ENCODE assay signal across 10 mouse cellular contexts in genomic region chr3:105798770-105799169, GRCm38 (mm10). TPM values are rescaled to one million over a fixed set of nuclear protein-coding genes. Genes with fewer than 3 reads are reported as not detected.
DNase-seq lines count a peak whose midpoint lies in the region; ATAC-seq and TF ChIP-seq lines count a peak whose summit lies in the region.
"Had no signal": no experiment of that assay in that cellular context is flagged by ENCODE, and none has a peak within 500 bp of the region (broad histone marks: within the 10 kb centered on the region; RNA-seq: fewer than 3 reads in every experiment).

No protein-coding gene starts in this region.

- no peak for DNase-seq in hindbrain, embryonic 14.5 days (ENCODE audit: low spot score)
- no peak for DNase-seq in spleen, adult 2 months (ENCODE audit: low read depth in 1 of 2, low spot score in 2 of 2)
- DNase-seq in spleen, postnatal 14 days (ENCODE audit: low spot score in 2 of 2), result no peak
- no peak for DNase-seq in liver, embryonic 11.5 days (ENCODE audit: low spot score)
- peak; percentile 30 for DNase-seq in thymus, postnatal 14 days
- no peak for DNase-seq in frontal cortex, postnatal 10 days (ENCODE audit: low spot score in 2 of 2)
- DNase-seq: kidney, adult 2 months; retina, postnatal 1 day had no signal

- no peaks in the 10 kb centered on the region for H3K36me3 ChIP-seq in hindbrain, embryonic 14.5 days (replicated peaks; ENCODE audit: control insufficient read depth, insufficient read depth)
- no peaks in the 10 kb centered on the region for H3K36me3 ChIP-seq in hindbrain, embryonic 13.5 days
- H3K36me3 ChIP-seq in spleen, adult 2 months (ENCODE audit: control insufficient read depth, insufficient read depth, low read length), result no peaks in the 10 kb centered on the region
- H3K36me3 ChIP-seq in liver, embryonic 11.5 days (ENCODE audit: control insufficient read depth, insufficient read depth, low read length), result no peaks in the 10 kb centered on the region

- H3K4me2 ChIP-seq in hindbrain, embryonic 14.5 days (replicated peaks), result peak overlapping the region; percentile 84
- H3K4me2 ChIP-seq in hindbrain, embryonic 13.5 days, result no peak overlapping the region; the same call in 1 of the 2 replicates
- H3K4me2 ChIP-seq in liver, embryonic 11.5 days, result peak overlapping the region; percentile 88

- H3K9ac ChIP-seq in hindbrain, embryonic 14.5 days, result no peak overlapping the region
- H3K9ac ChIP-seq in hindbrain, embryonic 13.5 days, result no peak overlapping the region
- H3K9ac ChIP-seq in liver, embryonic 11.5 days (ENCODE audit: low read depth, low read length), result peak overlapping the region; percentile 38

- no peak for ATAC-seq in hindbrain, embryonic 14.5 days (ENCODE audit: low FRiP score)
- ATAC-seq in hindbrain, embryonic 13.5 days (ENCODE audit: low FRiP score), result no peak
- no peak for ATAC-seq in liver, embryonic 11.5 days (replicated peaks; ENCODE audit: low FRiP score)
- ATAC-seq: Patski had no signal

- H3K27ac ChIP-seq in hindbrain, embryonic 14.5 days, result no peak overlapping the region
- H3K27ac ChIP-seq in hindbrain, embryonic 13.5 days, result no peak overlapping the region
- H3K27ac ChIP-seq in spleen, adult 2 months (ENCODE audit: insufficient read depth, low read length), result peak overlapping the region; percentile 66
- H3K27ac ChIP-seq in liver, embryonic 11.5 days (ENCODE audit: low read depth, low read length), result 0 out of 2 replicates have a peak overlapping the region, but pooled peaks have one; percentile 21

- no peak for TF ChIP-seq POLR2A in spleen, adult 2 months (IDR thresholded peaks at IDR 0.05; ENCODE audit: low read depth, low read length)

- H3K9me3 ChIP-seq in hindbrain, embryonic 14.5 days (ENCODE audit: control insufficient read depth, low read length), result no peaks in the 10 kb centered on the region
- H3K9me3 ChIP-seq in hindbrain, embryonic 13.5 days, result no peaks in the 10 kb centered on the region
- no peaks in the 10 kb centered on the region for H3K9me3 ChIP-seq in liver, embryonic 11.5 days (ENCODE audit: control insufficient read depth, low read length)

- WGBS in hindbrain, embryonic 14.5 days, result 75% methylated on average over 2 of the region's 2 CpGs
- 85% methylated on average over 2 of the region's 2 CpGs for WGBS in hindbrain, embryonic 13.5 days
- WGBS in spleen, adult 2 months, result 27% methylated on average over 2 of the region's 2 CpGs
- WGBS in liver, embryonic 11.5 days, result 33% methylated on average over 2 of the region's 2 CpGs

- H3K4me1 ChIP-seq in hindbrain, embryonic 14.5 days (replicated peaks; ENCODE audit: control insufficient read depth, insufficient read depth, low read length), result peaks cover 24% of the 10 kb centered on the region
- peaks cover 32% of the 10 kb centered on the region for H3K4me1 ChIP-seq in hindbrain, embryonic 13.5 days (replicated peaks)
- H3K4me1 ChIP-seq in spleen, adult 2 months (ENCODE audit: control insufficient read depth, insufficient read depth, insufficient read length), result peaks cover 27% of the 10 kb centered on the region
- H3K4me1 ChIP-seq in liver, embryonic 11.5 days (replicated peaks; ENCODE audit: control insufficient read depth, insufficient read depth, low read length), result peaks cover 42% of the 10 kb centered on the region

- no peak for TF ChIP-seq CTCF in spleen, adult 2 months (IDR thresholded peaks at IDR 0.05; ENCODE audit: extremely low read depth, insufficient read depth, insufficient read length, insufficient replicate concordance)

- H3K4me3 ChIP-seq in hindbrain, embryonic 14.5 days (replicated peaks; ENCODE audit: low read length), result no peak overlapping the region
- no peak overlapping the region for H3K4me3 ChIP-seq in hindbrain, embryonic 13.5 days
- H3K4me3 ChIP-seq in spleen, adult 2 months (ENCODE audit: extremely low read depth, insufficient read depth, insufficient read length), result peak overlapping the region; percentile 44
- peak overlapping the region; percentile 95 for H3K4me3 ChIP-seq in liver, embryonic 11.5 days (ENCODE audit: low read depth, low read length)

- H3K27me3 ChIP-seq in hindbrain, embryonic 14.5 days (ENCODE audit: control insufficient read depth, insufficient read depth, low read length), result no peaks in the 10 kb centered on the region
- no peaks in the 10 kb centered on the region for H3K27me3 ChIP-seq in hindbrain, embryonic 13.5 days
- H3K27me3 ChIP-seq in spleen, adult 2 months (ENCODE audit: control insufficient read depth, insufficient read depth, low read length), result no peaks in the 10 kb centered on the region
- no peaks in the 10 kb centered on the region for H3K27me3 ChIP-seq in liver, embryonic 11.5 days (replicated peaks; ENCODE audit: control insufficient read depth, insufficient read depth, low read length)
- H3K27me3 ChIP-seq: Patski had no signal

RNA-seq across cellular contexts. Expression of gene Rap1a, which starts 2.4 kb away (rescaled TPM):
- polyA plus RNA-seq in hindbrain, embryonic 14.5 days (2014; fragmentation: Nextera tagmentation; extraction: Ambion mirVana), result 67.8 and 68.5 TPM in 2 replicates
- 83.1 and 88.1 TPM in 2 replicates for polyA plus RNA-seq in hindbrain, embryonic 13.5 days (2015; fragmentation: Nextera tagmentation; extraction: Ambion mirVana)
- polyA plus RNA-seq in spleen, adult 2 months (2012; rRNA removed), result 6.5 and 8.0 TPM in 2 replicates
- 114 and 121 TPM in 2 replicates for polyA plus RNA-seq in liver, embryonic 11.5 days (2014; fragmentation: Nextera tagmentation; extraction: Ambion mirVana)

Comparison
In these comparisons a context has a peak if more than half of its experiments do, and no peak if none do; other contexts are left out.
1. H3K27ac ChIP-seq: peak in spleen, adult 2 months (single experiment) and liver, embryonic 11.5 days (single experiment); none in hindbrain, embryonic 14.5 days (single experiment) and hindbrain, embryonic 13.5 days (single experiment).
2. H3K4me3 ChIP-seq: peak in spleen, adult 2 months (single experiment) and liver, embryonic 11.5 days (single experiment); none in hindbrain, embryonic 14.5 days (single experiment) and hindbrain, embryonic 13.5 days (single experiment).